Mouse (Mus musculus): Measurements from ENCODE around the gene Hmga2.

DNA sequence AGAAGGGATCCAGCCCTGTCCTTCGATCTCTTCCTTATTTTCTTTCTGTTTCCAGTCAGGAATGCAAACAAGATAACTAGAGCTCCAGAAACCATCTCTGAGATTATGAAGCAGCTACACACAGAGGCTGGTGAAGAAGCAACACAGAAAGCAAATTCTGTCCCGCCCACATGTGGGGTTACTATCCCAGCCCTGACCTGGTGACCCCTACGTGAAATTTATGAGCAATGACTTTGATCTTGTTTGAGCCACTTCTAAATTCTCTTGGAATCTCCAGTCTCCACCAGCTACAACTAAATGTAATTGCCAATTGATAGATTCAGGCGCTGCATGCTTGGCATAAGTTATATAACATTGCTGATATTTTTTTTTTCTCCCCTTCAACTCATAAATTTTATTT lies 7.9 kb upstream of the Hmga2 start:
- TF ChIP-seq EP300 (IDR thresholded peaks at IDR 0.05; ENCODE audit: low read depth) (no peak), CTCF (IDR thresholded peaks at IDR 0.05; ENCODE audit: low read depth) (no peak)
